Mouse (Mus musculus) embryonic fibroblast, embryonic 13.5 days (primary cell): Measurements from ENCODE around the gene Racgap1.

ENCODE experiments used
- CTCF ChIP-seq: IDR thresholded peaks from 2 replicates; pipeline ENCODE4 v1.5.1; 2011; ENCODE audit warnings: mild to moderate bottlenecking, control low read depth, low read length, moderate library complexity, borderline replicate concordance; ENCODE audit not compliant: insufficient read depth
- POLR2A ChIP-seq: IDR thresholded peaks from 2 replicates; pipeline ENCODE4 v1.6.1; 2011; ENCODE audit warnings: low read depth, mild to moderate bottlenecking, control low read depth, low read length, moderate library complexity

- TF ChIP-seq POLR2A (no peak), CTCF (no peak)
Measured at GRCm38 (mm10) chr15:99589704-99590103, 61.8 kb downstream of the Racgap1 start.
